Mouse (Mus musculus) liver, embryonic 11.5 days (tissue): Measurements from ENCODE around the gene C1ql4. TPM values are rescaled to one million over a fixed set of nuclear protein-coding genes. Genes with fewer than 3 reads are reported as not detected.

ENCODE experiments used
- ATAC-seq: fragments of 200-750 bp; cut with Nextera tagmentation; replicated peaks from 2 replicates; pipeline ENCODE4 v1.8.0; 2017; ENCODE audit warnings: moderate number of reproducible peaks, mild to moderate bottlenecking, moderate TSS enrichment, moderate library complexity; ENCODE audit not compliant: low FRiP score
- DNase-seq: peaks from one replicate; pipeline ENCODE4 v3.0.0-alpha.2; 2017; ENCODE audit warnings: low spot score
- H3K27ac ChIP-seq: fragments of 300-500 bp; sonication (generic); 2 replicates; pipeline ENCODE4 v1.5.1; 2014; ENCODE audit warnings: mild to moderate bottlenecking, low read depth, low read length, control low read depth
- H3K27me3 ChIP-seq: fragments of 300-500 bp; sonication (generic); replicated peaks from 2 replicates; pipeline ENCODE4 v1.6.1; 2014; ENCODE audit warnings: low read length, mixed read lengths; ENCODE audit not compliant: control insufficient read depth, insufficient read depth
- H3K36me3 ChIP-seq: fragments of 300-500 bp; sonication (generic); 2 replicates; pipeline ENCODE4 v1.6.1; 2014; ENCODE audit warnings: mild to moderate bottlenecking, low read length, moderate library complexity, mixed read lengths; ENCODE audit not compliant: control insufficient read depth, insufficient read depth
- H3K4me1 ChIP-seq: fragments of 300-500 bp; sonication (generic); replicated peaks from 2 replicates; pipeline ENCODE4 v1.6.1; 2014; ENCODE audit warnings: low read length, mixed read lengths; ENCODE audit not compliant: control insufficient read depth, insufficient read depth
- H3K4me2 ChIP-seq: fragments of 300-500 bp; sonication (generic); 2 replicates; pipeline ENCODE4 v1.6.1; 2014; ENCODE audit warnings: mild to moderate bottlenecking, control low read depth, moderate library complexity
- H3K4me3 ChIP-seq: fragments of 300-500 bp; sonication (generic); 2 replicates; pipeline ENCODE4 v1.5.1; 2014; ENCODE audit warnings: low read depth, low read length, control low read depth
- H3K9ac ChIP-seq: fragments of 300-500 bp; sonication (generic); 2 replicates; pipeline ENCODE4 v1.6.1; 2014; ENCODE audit warnings: low read depth, low read length, control low read depth
- H3K9me3 ChIP-seq: fragments of 300-500 bp; sonication (generic); 2 replicates; pipeline ENCODE4 v1.6.1; 2016; ENCODE audit warnings: low read length, inconsistent platforms, mixed read lengths; ENCODE audit not compliant: control insufficient read depth
- WGBS: fragments of 180-500 bp; shearing (Covaris S2); extraction: QIAGEN DNeasy Blood & Tissue Kit; methylation state at CpG from one replicate; pipeline ENCODE4 v1.1.7; 2014; 5-methylcytosine and 5-hydroxymethylcytosine counted together
- polyA plus RNA-seq: library from polyadenylated mRNA; unstranded; fragments of >200 nt; fragmentation: Nextera tagmentation; extraction: Ambion mirVana; gene quantifications from 2 replicates; pipeline ENCODE4 v1.2.1, GENCODE M21; 2014

Gene C1ql4
- 0.25 TPM in 1 of 2 replicates, not detected in the other for polyA plus RNA-seq

DNA sequence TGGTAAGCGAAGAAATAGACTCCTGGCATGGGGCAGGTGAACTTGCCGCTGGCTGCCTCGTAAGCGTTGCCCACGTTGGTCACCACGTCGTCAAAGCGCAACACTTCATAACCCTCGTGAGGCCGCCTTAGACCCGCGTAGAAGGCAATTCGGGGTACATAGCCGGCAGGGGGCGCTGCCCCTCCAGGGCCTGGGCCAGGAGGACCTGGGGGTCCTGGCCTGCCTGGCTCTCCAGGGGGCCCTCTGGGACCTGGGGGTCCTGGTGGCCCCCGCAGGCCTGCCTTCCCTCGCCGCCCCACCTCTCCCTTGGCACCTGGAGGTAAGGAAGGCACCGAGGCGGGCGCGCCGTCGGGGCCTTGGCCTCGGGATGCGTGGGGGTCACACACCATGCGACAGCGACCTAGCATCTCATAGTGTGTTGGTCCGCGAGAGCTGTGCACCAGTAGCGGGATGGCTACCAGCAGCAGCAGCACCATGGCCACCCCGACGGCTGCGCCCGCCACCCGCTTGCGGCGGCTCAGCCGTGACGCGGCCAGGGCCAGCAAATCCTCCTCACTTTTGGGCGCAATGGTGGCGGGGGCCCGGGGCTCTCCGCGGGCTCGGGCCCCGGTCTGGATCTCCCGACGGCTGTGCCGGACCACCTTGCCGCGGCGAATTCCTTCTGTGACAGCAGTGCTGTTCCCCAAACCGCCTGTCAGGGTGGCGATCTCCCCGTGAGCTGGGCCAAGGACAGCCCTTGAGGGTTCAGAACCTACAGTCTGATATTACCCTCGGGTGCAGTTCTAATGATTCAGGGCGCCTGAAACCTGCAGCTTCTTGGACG, at the start of gene C1ql4:
Gene C1ql4, minus strand, starts transcription at position 565 of the 823 bp plus-strand sequence.
- Histone ChIP-seq H3K27ac (no peak within 1 kb of the TSS), H3K4me2 (peak within 1 kb of the TSS; percentile 56), H3K27me3 (peaks cover 84% of the 10 kb centered on the region), H3K9ac (no peak within 1 kb of the TSS), H3K9me3 (no peaks in the 10 kb centered on the region), H3K4me3 (peak within 1 kb of the TSS; percentile 13), H3K36me3 (peaks cover 7% of the 10 kb centered on the region; the same call in 1 of the 2 replicates), H3K4me1 (peaks cover 18% of the 10 kb centered on the region)
- WGBS = 11% methylated on average over 59 of the region's 60 CpGs
- ATAC-seq = no peak
- DNase-seq = no peak

GRCm38 (mm10) chr15:99129956-99130910, 42.6 kb upstream of the C1ql4 start:
- H3K4me3 ChIP-seq = no peak overlapping the region

DNA sequence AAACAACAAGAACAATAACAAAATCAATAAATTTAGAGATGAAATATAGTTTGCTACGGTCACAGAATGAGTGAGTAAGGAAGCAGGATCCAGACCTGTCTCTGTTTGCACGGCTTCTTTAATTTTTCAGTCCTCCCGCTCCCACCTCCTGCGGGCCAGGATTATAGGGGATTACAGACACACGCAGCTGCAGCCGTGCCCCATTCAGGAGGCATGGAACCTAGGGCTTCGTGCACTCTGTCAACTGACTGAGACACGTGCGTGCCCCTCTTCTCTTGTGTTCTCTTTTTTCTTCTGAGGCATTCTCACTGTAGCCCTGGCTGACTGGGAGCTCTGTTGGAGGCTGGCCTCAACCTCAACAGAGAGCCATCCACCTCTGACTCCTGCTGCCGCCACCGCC, 41.8 kb upstream of the C1ql4 start:
- ATAC-seq (no peak), DNase-seq (no peak)
- H3K27me3 ChIP-seq = no peaks in the 10 kb centered on the region
- peaks cover 28% of the 10 kb centered on the region for H3K4me1 ChIP-seq
- H3K27ac ChIP-seq = no peak overlapping the region; the same call in 1 of the 2 replicates
- no peak overlapping the region; the same call in 1 of the 2 replicates for H3K4me2 ChIP-seq
- peaks cover 3% of the 10 kb centered on the region; the same call in 1 of the 2 replicates for H3K36me3 ChIP-seq
- no peaks in the 10 kb centered on the region for H3K9me3 ChIP-seq
- H3K4me3 ChIP-seq = no peak overlapping the region
- WGBS = 85% methylated on average over 11 of the region's 11 CpGs
- H3K9ac ChIP-seq = peak overlapping the region; percentile 40

More at GRCm38 (mm10) chr15:99129956-99130910, 42.6 kb upstream of the C1ql4 start:
- ATAC-seq (no peak), DNase-seq (no peak)
- peak overlapping the region; percentile 40 for H3K9ac ChIP-seq
- H3K27ac ChIP-seq = peak overlapping the region; percentile 58; the same call in 1 of the 2 replicates
- H3K9me3 ChIP-seq = no peaks in the 10 kb centered on the region
- H3K4me1 ChIP-seq = peaks cover 26% of the 10 kb centered on the region
- H3K27me3 ChIP-seq = no peaks in the 10 kb centered on the region
- peaks cover 3% of the 10 kb centered on the region; the same call in 1 of the 2 replicates for H3K36me3 ChIP-seq
- 69% methylated on average over 22 of the region's 22 CpGs for WGBS
- H3K4me2 ChIP-seq = no peak overlapping the region; the same call in 1 of the 2 replicates

DNA sequence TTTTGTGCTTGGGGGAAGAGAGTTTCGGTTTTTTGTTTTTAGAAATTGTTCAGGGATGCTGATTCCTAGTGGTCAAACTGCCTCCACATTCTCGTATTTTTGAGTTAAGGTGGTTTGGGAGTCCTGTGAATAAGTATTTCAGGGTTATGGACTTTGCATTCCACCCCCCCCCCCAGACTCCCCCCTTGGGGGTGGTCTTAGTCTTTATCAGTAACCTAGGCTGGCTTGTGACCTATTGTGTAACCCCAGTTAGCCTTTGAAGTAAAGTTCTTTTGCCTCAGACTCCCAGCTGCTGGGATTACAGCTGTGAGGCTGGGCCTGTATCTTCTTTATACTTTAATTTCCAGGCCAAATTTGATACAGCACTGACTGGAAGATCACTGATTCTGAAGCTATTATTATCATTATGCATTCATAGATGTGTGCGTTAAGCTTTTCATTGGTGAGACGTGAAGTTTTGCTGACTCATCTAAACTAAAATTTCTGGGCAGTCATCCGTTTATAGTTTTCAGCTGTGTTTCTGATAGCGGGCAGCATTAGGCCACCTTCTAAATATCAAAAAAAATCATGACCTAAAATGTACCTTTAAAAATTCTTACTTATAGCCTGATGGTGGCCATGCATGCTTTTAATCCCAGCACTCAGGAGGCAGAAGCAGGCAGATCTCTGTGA, 40.4 kb upstream of the C1ql4 start:
- peak overlapping the region; percentile 71 for H3K4me3 ChIP-seq
- peak overlapping the region; percentile 93 for H3K4me2 ChIP-seq
- H3K27me3 ChIP-seq = no peaks in the 10 kb centered on the region
- H3K4me1 ChIP-seq = peaks cover 28% of the 10 kb centered on the region
- H3K9ac ChIP-seq = no peak overlapping the region
- H3K27ac ChIP-seq = no peak overlapping the region
- H3K36me3 ChIP-seq = no peaks in the 10 kb centered on the region; the same call in 1 of the 2 replicates
- DNase-seq = peak; percentile 48
- no peak for ATAC-seq
- no peaks in the 10 kb centered on the region for H3K9me3 ChIP-seq
- WGBS = 53% methylated on average over 6 of the region's 6 CpGs

GRCm38 (mm10) chr15:99126816-99127365, 39.3 kb upstream of the C1ql4 start:
- Histone ChIP-seq H3K4me3 (peak overlapping the region; percentile 71), H3K9me3 (no peaks in the 10 kb centered on the region), H3K36me3 (no peaks in the 10 kb centered on the region; the same call in 1 of the 2 replicates), H3K4me1 (peaks cover 28% of the 10 kb centered on the region), H3K9ac (peak overlapping the region; percentile 90), H3K4me2 (peak overlapping the region; percentile 93), H3K27me3 (no peaks in the 10 kb centered on the region), H3K27ac (peak overlapping the region; percentile 81)
- DNase-seq (no peak), ATAC-seq (peak; percentile 49; the same call in 1 of the 2 replicates)
- WGBS = under 1% methylated on average over 32 of the region's 35 CpGs

DNA sequence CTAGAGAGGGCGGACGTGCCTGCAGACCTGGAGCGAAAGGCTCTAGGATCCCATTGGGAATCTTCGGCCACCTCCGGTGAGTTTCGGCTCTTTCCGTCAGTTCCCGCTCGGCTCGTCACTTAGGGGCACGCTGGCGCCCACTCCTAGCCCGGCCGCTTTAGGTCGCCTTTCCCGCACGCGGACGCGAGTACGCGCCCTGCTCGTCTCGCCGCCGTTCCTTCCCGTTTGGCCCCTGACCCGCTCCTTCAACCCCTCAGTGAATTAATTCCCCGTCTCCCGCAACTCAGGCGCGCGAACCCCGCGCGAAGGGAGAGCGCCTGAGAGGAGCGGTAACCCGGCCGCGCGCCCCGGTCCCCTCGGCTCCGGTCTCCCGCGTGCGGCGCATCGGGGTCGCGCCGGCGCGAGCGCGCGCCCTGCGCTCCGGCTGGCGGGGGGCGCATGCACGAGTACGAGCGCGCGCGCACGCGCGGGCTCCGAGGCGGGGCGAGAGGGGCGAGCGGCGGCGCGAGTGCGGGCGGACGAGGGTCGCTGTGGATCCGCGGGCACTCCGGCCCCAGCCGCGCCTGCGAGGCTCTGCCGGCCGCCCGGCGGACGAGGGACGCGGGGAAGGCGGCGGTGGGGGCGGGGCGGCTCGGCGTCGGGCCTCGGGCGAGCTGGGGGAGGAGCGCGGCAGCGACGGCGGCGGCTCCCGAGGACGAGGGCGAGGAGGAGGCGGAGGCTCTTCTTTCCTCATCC, 38.6 kb upstream of the C1ql4 start:
- Histone ChIP-seq H3K27ac (peak overlapping the region; percentile 81), H3K4me1 (peaks cover 24% of the 10 kb centered on the region), H3K4me2 (peak overlapping the region; percentile 93), H3K36me3 (no peaks in the 10 kb centered on the region), H3K9ac (peak overlapping the region; percentile 90), H3K27me3 (no peaks in the 10 kb centered on the region), H3K4me3 (peak overlapping the region; percentile 71), H3K9me3 (no peaks in the 10 kb centered on the region)
- under 1% methylated on average over 113 of the region's 115 CpGs for WGBS
- DNase-seq (peak; percentile 86), ATAC-seq (peak; percentile 72)

- Histone ChIP-seq H3K9me3 (no peaks in the 10 kb centered on the region), H3K27me3 (no peaks in the 10 kb centered on the region), H3K9ac (peak within 1 kb of the TSS; percentile 90), H3K36me3 (no peaks in the 10 kb centered on the region), H3K4me2 (peak within 1 kb of the TSS; percentile 93), H3K27ac (peak within 1 kb of the TSS; percentile 81), H3K4me3 (peak within 1 kb of the TSS; percentile 71), H3K4me1 (peaks cover 26% of the 10 kb centered on the region)
- no peak for DNase-seq
- WGBS = 2% methylated on average over 12 of the region's 12 CpGs
- no peak for ATAC-seq
These were observed 38.1 kb upstream of the C1ql4 start, which contains the start of gene Spats2 for GRCm38 (mm10) chr15:99125711-99126080. Gene Spats2 (plus strand): TSS chr15:99125916.
